Mouse (Mus musculus): ENCODE measurements at regions not wholly inside any gene's neighbourhood (a gene's known extent, or its start where the extent isn't known, plus 50 kb on each side); places are given as distances from the start of the nearest gene placed in this dataset.

DNA sequence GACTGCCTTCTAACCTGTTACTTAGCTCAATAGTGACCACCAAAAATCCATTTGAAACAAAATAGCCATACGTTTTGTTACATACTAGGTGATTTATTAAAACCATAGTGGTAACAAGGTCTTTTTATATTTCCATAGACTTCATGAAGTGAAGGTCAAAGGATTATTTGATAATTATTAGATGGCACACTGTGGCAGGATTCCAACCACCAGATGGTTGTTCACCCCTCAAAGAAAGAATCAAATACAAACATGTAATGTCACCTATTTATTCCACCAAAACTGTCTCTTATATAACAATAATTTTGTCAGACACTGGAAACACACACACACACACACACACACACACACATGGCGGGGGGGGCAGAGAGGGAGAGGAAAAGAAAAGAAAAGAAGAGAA lies 431.2 kb downstream of the Btg1 start:
- no peak overlapping the region for H3K9ac ChIP-seq (ENCODE audit: low read depth, poor library complexity, severe bottlenecking)
- TF ChIP-seq EP300 (IDR thresholded peaks at IDR 0.05; ENCODE audit: insufficient read depth, low read depth, low read length), result no peak
- no peak overlapping the region for H3K27ac ChIP-seq (ENCODE audit: insufficient read depth, low read length)

DNA sequence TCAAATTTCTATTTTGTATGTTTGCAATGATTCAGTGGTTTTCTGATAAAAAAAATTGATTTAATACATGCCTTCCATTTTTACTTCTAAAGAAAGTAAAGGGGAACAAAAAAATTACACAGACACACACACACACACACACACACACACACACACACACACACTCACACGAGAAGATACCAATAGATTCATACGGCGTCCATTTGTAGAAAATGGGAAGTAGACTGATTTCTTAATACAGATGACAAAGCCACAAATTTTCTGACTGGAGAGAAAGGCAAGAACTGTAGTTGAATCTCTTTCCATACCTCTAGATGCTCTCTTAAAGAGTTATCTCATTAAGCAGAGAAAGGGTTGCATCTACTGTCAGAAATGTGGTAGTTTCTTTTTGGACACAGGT lies 424.9 kb upstream of the Dcn start:
- no peaks in the 10 kb centered on the region for H3K9me3 ChIP-seq (replicated peaks; ENCODE audit: control insufficient read depth, insufficient read depth, low read length, poor library complexity, severe bottlenecking)
- no peak for TF ChIP-seq POLR2A (IDR thresholded peaks at IDR 0.05; ENCODE audit: insufficient read depth, low read length)
- no peak for TF ChIP-seq CTCF (IDR thresholded peaks at IDR 0.05; ENCODE audit: low read depth, low read length)
- TF ChIP-seq EP300 (IDR thresholded peaks at IDR 0.05; ENCODE audit: insufficient read depth, low read depth, low read length), result no peak
- H3K9ac ChIP-seq (ENCODE audit: low read depth, poor library complexity, severe bottlenecking), result no peak overlapping the region

More for the DNA sequence above, 431.2 kb downstream of the Btg1 start:
- Histone ChIP-seq H3K4me3 (ENCODE audit: low read depth, low read length) (no peak overlapping the region), H3K27me3 (ENCODE audit: control insufficient read depth, insufficient read depth, low read length, poor library complexity, severe bottlenecking) (no peaks in the 10 kb centered on the region), H3K4me1 (ENCODE audit: control insufficient read depth, insufficient read depth, low read length) (no peaks in the 10 kb centered on the region), H3K36me3 (ENCODE audit: control insufficient read depth, insufficient read depth, low read length, poor library complexity, severe bottlenecking) (no peaks in the 10 kb centered on the region), H3K9me3 (replicated peaks; ENCODE audit: control insufficient read depth, insufficient read depth, low read length, poor library complexity, severe bottlenecking) (no peaks in the 10 kb centered on the region)

DNA sequence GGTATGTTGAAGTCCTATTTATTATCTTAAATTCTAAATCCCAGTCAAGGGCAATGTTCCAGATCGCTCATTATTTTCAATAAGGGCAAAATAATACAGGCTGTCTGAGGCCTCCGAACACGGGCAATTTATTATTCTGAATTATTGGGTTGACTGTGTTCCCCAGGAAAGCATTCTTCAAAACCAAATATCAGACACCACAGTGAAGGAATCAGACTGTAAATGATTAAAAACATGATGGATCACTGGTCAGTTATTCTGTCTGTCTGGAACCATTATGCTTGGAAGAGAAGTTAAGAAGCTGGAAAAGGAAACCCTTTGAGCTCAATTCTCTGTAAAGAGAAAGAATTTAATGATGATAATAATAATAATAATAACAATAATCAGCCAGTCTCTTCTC lies 417.4 kb upstream of the Dcn start:
- Histone ChIP-seq H3K36me3 (ENCODE audit: control insufficient read depth, insufficient read depth, low read length, poor library complexity, severe bottlenecking) (no peaks in the 10 kb centered on the region), H3K4me1 (ENCODE audit: control insufficient read depth, insufficient read depth, low read length) (peaks cover 2% of the 10 kb centered on the region), H3K4me3 (ENCODE audit: low read depth, low read length) (no peak overlapping the region), H3K9ac (ENCODE audit: low read depth, poor library complexity, severe bottlenecking) (no peak overlapping the region), H3K9me3 (replicated peaks; ENCODE audit: control insufficient read depth, insufficient read depth, low read length, poor library complexity, severe bottlenecking) (no peaks in the 10 kb centered on the region), H3K27ac (ENCODE audit: insufficient read depth, low read length) (no peak overlapping the region), H3K27me3 (ENCODE audit: control insufficient read depth, insufficient read depth, low read length, poor library complexity, severe bottlenecking) (no peaks in the 10 kb centered on the region)
- no peak for TF ChIP-seq CTCF (IDR thresholded peaks at IDR 0.05; ENCODE audit: low read depth, low read length)
- no peak for TF ChIP-seq POLR2A (IDR thresholded peaks at IDR 0.05; ENCODE audit: insufficient read depth, low read length)
- TF ChIP-seq EP300 (IDR thresholded peaks at IDR 0.05; ENCODE audit: insufficient read depth, low read depth, low read length), result no peak

More for the DNA sequence above, 424.9 kb upstream of the Dcn start:
- H3K27ac ChIP-seq (ENCODE audit: insufficient read depth, low read length), result no peak overlapping the region
- no peaks in the 10 kb centered on the region for H3K27me3 ChIP-seq (ENCODE audit: control insufficient read depth, insufficient read depth, low read length, poor library complexity, severe bottlenecking)
- H3K4me3 ChIP-seq (ENCODE audit: low read depth, low read length), result no peak overlapping the region
- H3K36me3 ChIP-seq (ENCODE audit: control insufficient read depth, insufficient read depth, low read length, poor library complexity, severe bottlenecking), result no peaks in the 10 kb centered on the region
- H3K4me1 ChIP-seq (ENCODE audit: control insufficient read depth, insufficient read depth, low read length), result peaks cover under 1% of the 10 kb centered on the region

DNA sequence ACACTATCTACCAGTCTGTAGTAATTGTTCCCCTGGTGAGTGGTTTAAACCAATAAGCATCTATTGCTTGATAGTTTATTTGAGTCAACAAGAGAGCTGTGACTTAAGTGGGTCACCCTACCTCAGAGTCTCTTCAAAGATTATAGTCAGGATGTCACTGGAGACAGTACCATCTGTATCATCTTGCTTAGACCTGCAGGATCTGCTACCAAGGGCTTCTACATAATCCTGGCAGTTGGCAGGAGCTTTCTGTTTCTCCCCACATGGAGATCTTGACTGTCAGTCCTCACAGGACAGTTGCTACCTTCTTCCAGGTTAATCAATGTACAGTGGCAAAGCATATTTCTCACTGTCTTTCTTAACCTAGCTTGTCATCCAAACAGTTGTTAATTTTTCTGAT lies 414.9 kb upstream of the Dcn start:
- no peaks in the 10 kb centered on the region for H3K9me3 ChIP-seq (replicated peaks; ENCODE audit: control insufficient read depth, insufficient read depth, low read length, poor library complexity, severe bottlenecking)
- TF ChIP-seq EP300 (IDR thresholded peaks at IDR 0.05; ENCODE audit: insufficient read depth, low read depth, low read length), result no peak
- no peak for TF ChIP-seq CTCF (IDR thresholded peaks at IDR 0.05; ENCODE audit: low read depth, low read length)
- TF ChIP-seq POLR2A (IDR thresholded peaks at IDR 0.05; ENCODE audit: insufficient read depth, low read length), result no peak
- H3K4me1 ChIP-seq (ENCODE audit: control insufficient read depth, insufficient read depth, low read length), result peaks cover under 1% of the 10 kb centered on the region
- H3K4me3 ChIP-seq (ENCODE audit: low read depth, low read length), result no peak overlapping the region
- H3K27me3 ChIP-seq (ENCODE audit: control insufficient read depth, insufficient read depth, low read length, poor library complexity, severe bottlenecking), result no peaks in the 10 kb centered on the region
- H3K27ac ChIP-seq (ENCODE audit: insufficient read depth, low read length), result no peak overlapping the region
- H3K36me3 ChIP-seq (ENCODE audit: control insufficient read depth, insufficient read depth, low read length, poor library complexity, severe bottlenecking), result no peaks in the 10 kb centered on the region
- no peak overlapping the region for H3K9ac ChIP-seq (ENCODE audit: low read depth, poor library complexity, severe bottlenecking)

DNA sequence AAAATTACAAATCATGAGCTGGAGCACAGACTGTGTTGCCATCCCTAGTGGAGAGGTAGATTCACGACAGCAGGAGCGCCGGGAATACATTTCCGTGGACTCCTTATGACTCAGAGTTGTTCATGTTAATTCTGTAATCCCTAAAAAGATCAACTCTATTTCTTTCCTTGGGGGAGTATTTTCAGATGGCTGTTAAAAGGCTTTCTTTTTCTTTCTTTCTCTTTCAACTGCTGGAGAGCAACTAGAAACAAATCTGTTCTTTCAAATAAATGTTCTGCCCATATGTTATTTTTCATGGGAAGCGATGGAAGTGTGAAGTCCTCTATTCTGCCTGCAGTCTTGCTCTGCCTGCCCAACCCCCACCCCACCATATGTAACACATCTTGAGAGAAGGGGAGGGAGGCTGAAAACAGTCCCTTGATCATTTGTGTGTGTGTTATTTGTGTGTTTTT lies 401.4 kb upstream of the Dcn start:
- H3K4me3 ChIP-seq (ENCODE audit: low read depth, low read length), result no peak overlapping the region
- no peak for TF ChIP-seq POLR2A (IDR thresholded peaks at IDR 0.05; ENCODE audit: insufficient read depth, low read length)
- TF ChIP-seq CTCF (IDR thresholded peaks at IDR 0.05; ENCODE audit: low read depth, low read length), result no peak
- no peak for TF ChIP-seq EP300 (IDR thresholded peaks at IDR 0.05; ENCODE audit: insufficient read depth, low read depth, low read length)
- no peak overlapping the region for H3K9ac ChIP-seq (ENCODE audit: low read depth, poor library complexity, severe bottlenecking)
- H3K4me1 ChIP-seq (ENCODE audit: control insufficient read depth, insufficient read depth, low read length), result no peaks in the 10 kb centered on the region
- H3K27ac ChIP-seq (ENCODE audit: insufficient read depth, low read length), result no peak overlapping the region
- no peaks in the 10 kb centered on the region for H3K9me3 ChIP-seq (replicated peaks; ENCODE audit: control insufficient read depth, insufficient read depth, low read length, poor library complexity, severe bottlenecking)
- H3K36me3 ChIP-seq (ENCODE audit: control insufficient read depth, insufficient read depth, low read length, poor library complexity, severe bottlenecking), result no peaks in the 10 kb centered on the region
- H3K27me3 ChIP-seq (ENCODE audit: control insufficient read depth, insufficient read depth, low read length, poor library complexity, severe bottlenecking), result no peaks in the 10 kb centered on the region

DNA sequence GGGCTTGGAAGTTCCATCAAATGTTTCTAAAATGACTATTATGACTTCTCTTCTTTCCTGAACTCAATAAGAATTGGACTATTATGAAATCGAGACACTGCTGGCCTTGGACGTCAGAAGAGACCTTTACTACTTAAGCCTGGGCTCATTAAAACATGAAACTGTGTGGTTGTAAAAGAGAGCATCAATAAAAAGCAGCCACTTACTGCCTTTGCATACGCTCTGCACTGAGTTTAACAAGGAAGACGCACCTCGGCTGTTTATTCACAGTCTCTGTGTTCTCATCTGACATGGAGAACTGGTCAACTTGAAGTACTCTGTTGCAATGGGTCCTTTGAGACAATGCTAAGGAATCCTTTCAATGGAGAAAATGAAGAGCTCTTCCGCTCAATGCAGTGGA lies 399.8 kb upstream of the Dcn start:
- Histone ChIP-seq H3K9me3 (replicated peaks; ENCODE audit: control insufficient read depth, insufficient read depth, low read length, poor library complexity, severe bottlenecking) (no peaks in the 10 kb centered on the region), H3K4me1 (ENCODE audit: control insufficient read depth, insufficient read depth, low read length) (no peaks in the 10 kb centered on the region), H3K27me3 (ENCODE audit: control insufficient read depth, insufficient read depth, low read length, poor library complexity, severe bottlenecking) (no peaks in the 10 kb centered on the region), H3K9ac (ENCODE audit: low read depth, poor library complexity, severe bottlenecking) (no peak overlapping the region), H3K4me3 (ENCODE audit: low read depth, low read length) (no peak overlapping the region), H3K36me3 (ENCODE audit: control insufficient read depth, insufficient read depth, low read length, poor library complexity, severe bottlenecking) (no peaks in the 10 kb centered on the region), H3K27ac (ENCODE audit: insufficient read depth, low read length) (no peak overlapping the region)
- TF ChIP-seq EP300 (IDR thresholded peaks at IDR 0.05; ENCODE audit: insufficient read depth, low read depth, low read length) (no peak), CTCF (IDR thresholded peaks at IDR 0.05; ENCODE audit: low read depth, low read length) (no peak), POLR2A (IDR thresholded peaks at IDR 0.05; ENCODE audit: insufficient read depth, low read length) (no peak)
